Mouse (Mus musculus): Measurements from ENCODE around the gene Fgfr2. TPM values are rescaled to one million over a fixed set of nuclear protein-coding genes. Genes with fewer than 3 reads are reported as not detected.
A peak's percentile ranks its signal among the peaks of the same experiment; 100 is the strongest.

The Fgfr2 gene
- polyA plus RNA-seq, 1 experiment from 2014 or later = 106 TPM

DNA sequence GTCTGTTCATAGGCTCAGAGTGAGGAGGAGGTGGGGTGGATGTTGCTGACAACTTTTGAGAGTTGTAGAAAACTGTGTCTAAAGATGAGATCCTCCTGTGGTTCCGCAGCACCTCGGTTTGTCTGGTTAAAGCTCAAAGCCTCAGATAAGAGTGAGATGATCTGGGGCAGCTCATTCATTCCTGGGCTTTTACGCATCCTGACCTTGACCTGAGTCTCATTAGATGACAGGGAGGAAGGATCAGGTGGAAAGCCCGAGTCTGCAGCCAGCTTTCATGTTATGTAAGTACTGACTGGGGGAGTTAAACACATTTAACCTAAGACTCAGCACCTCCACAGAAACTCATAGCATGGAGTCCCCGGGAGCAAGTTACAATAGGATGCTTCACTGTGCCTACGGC is 1096.5 kb downstream of the Fgfr2 start:
- H3K9me3 ChIP-seq (ENCODE audit: control insufficient read depth, low read length) = no peaks in the 10 kb centered on the region
- no peak overlapping the region for H3K4me2 ChIP-seq (ENCODE audit: low read depth, low read length)
- no peak for DNase-seq (ENCODE audit: low spot score)
- no peaks in the 10 kb centered on the region for H3K36me3 ChIP-seq (ENCODE audit: control insufficient read depth, insufficient read depth, low read length)
- H3K27ac ChIP-seq (replicated peaks; ENCODE audit: low read depth, low read length) = no peak overlapping the region
- no peaks in the 10 kb centered on the region for H3K27me3 ChIP-seq (replicated peaks; ENCODE audit: control insufficient read depth, insufficient read depth, low read length)
- H3K4me3 ChIP-seq (ENCODE audit: low read depth, low read length) = no peak overlapping the region
- WGBS = 63% methylated on average over 6 of the region's 6 CpGs
- no peak overlapping the region for H3K9ac ChIP-seq (ENCODE audit: low read depth, low read length)
- no peaks in the 10 kb centered on the region for H3K4me1 ChIP-seq (ENCODE audit: control insufficient read depth, insufficient read depth, low read length)
- ATAC-seq (ENCODE audit: low read depth) = no peak

DNA sequence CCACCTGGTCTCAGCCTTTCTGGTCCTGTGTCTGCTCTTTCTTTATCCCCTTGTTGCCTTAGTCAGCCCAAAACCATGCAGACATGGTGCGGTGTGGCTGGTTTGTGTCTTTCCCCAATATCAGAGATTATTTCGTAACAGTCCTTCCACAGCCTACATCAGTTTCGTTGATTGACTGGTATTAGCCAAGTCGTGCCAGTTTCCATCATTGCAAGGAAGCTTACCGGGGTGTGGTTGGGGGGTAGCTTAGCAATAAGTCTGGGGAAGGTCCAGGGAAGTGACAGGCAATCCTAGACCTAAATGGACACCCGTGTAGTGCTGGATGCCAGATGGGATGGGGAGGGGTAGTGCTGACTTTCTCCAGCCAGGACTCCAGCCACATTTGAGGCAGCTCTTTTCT is 1097.6 kb downstream of the Fgfr2 start:
- DNase-seq (ENCODE audit: low spot score) = no peak
- no peaks in the 10 kb centered on the region for H3K9me3 ChIP-seq (ENCODE audit: control insufficient read depth, low read length)
- H3K36me3 ChIP-seq (ENCODE audit: control insufficient read depth, insufficient read depth, low read length) = no peaks in the 10 kb centered on the region
- WGBS = 64% methylated on average over 6 of the region's 6 CpGs
- H3K9ac ChIP-seq (ENCODE audit: low read depth, low read length) = no peak overlapping the region
- H3K4me2 ChIP-seq (ENCODE audit: low read depth, low read length) = no peak overlapping the region
- no peak overlapping the region for H3K4me3 ChIP-seq (ENCODE audit: low read depth, low read length)
- no peak for ATAC-seq (ENCODE audit: low read depth)
- no peaks in the 10 kb centered on the region for H3K4me1 ChIP-seq (ENCODE audit: control insufficient read depth, insufficient read depth, low read length)
- no peak overlapping the region for H3K27ac ChIP-seq (replicated peaks; ENCODE audit: low read depth, low read length)
- no peaks in the 10 kb centered on the region for H3K27me3 ChIP-seq (replicated peaks; ENCODE audit: control insufficient read depth, insufficient read depth, low read length)

DNA sequence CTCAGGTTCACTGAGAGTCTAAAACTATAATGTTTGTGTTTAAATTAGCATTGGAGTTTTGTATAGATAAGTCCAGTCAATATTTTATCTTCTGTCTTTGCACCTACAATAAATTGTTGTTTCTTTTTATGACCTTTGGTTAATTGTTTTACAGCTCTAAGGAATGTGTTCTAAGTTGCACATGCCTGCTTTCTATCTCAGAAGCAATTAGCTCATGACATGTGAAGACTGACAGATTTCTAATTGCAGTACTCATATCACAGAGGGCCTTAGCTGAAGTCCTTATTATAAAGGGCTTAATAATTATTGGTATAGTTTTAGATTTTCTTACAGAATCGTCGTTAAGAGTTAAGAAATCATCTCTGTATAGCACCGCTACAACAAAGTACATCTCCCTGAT is 1107.2 kb downstream of the Fgfr2 start:
- Histone ChIP-seq H3K4me3 (ENCODE audit: low read depth, low read length) (no peak overlapping the region), H3K9me3 (ENCODE audit: control insufficient read depth, low read length) (no peaks in the 10 kb centered on the region), H3K9ac (ENCODE audit: low read depth, low read length) (no peak overlapping the region), H3K4me2 (ENCODE audit: low read depth, low read length) (no peak overlapping the region), H3K4me1 (ENCODE audit: control insufficient read depth, insufficient read depth, low read length) (no peaks in the 10 kb centered on the region), H3K36me3 (ENCODE audit: control insufficient read depth, insufficient read depth, low read length) (no peaks in the 10 kb centered on the region), H3K27me3 (replicated peaks; ENCODE audit: control insufficient read depth, insufficient read depth, low read length) (no peaks in the 10 kb centered on the region), H3K27ac (replicated peaks; ENCODE audit: low read depth, low read length) (no peak overlapping the region)
- ATAC-seq (ENCODE audit: low read depth) (no peak), DNase-seq (ENCODE audit: low spot score) (no peak)
- WGBS = 63% methylated on average over 3 of the region's 3 CpGs

DNA sequence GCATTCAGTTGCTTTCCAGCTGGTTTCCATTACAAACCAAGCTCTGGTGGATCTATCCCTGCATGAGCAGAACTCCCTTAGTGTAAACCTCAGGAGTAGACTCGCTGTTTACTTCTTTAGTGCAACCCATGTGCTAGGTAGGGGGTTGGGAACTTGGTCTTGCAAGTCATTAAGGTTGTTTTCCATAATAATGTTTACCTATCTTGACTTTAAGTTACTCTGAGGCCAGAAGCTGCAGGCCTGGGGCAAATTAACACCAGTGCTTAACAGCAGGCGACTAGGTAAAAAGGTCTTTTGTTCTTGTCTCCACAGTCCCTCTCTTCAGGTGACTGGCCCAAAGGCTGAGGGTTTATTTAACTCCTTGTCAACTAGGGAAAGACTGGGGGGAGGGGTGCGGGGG is 1108.0 kb downstream of the Fgfr2 start:
- ATAC-seq (ENCODE audit: low read depth) = no peak

DNA sequence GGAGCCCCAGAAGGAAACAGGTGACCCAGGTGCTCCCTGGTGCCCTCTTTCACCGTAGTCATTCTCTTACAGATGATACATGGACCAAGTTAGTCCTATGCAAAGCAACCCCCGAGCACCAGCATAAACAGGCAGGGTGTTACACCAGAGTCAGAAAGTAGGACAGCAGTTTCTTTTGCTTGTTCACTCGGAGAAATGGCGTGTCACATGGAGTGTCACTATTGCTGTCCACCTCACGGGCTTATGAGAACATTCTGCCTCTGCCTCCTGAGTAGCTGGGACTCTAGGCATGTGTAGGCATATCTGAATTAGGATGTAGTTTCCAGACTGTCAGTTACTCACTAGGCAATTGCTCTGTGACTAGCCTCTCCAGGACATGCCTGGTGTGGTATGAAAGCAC is 1109.2 kb downstream of the Fgfr2 start:
- DNase-seq (ENCODE audit: low spot score) = no peak
- H3K4me3 ChIP-seq (ENCODE audit: low read depth, low read length) = no peak overlapping the region
- H3K36me3 ChIP-seq (ENCODE audit: control insufficient read depth, insufficient read depth, low read length) = no peaks in the 10 kb centered on the region
- H3K4me1 ChIP-seq (ENCODE audit: control insufficient read depth, insufficient read depth, low read length) = no peaks in the 10 kb centered on the region
- H3K9me3 ChIP-seq (ENCODE audit: control insufficient read depth, low read length) = no peaks in the 10 kb centered on the region
- no peak overlapping the region for H3K27ac ChIP-seq (replicated peaks; ENCODE audit: low read depth, low read length)
- 80% methylated on average over 5 of the region's 5 CpGs for WGBS
- no peak overlapping the region for H3K9ac ChIP-seq (ENCODE audit: low read depth, low read length)
- H3K4me2 ChIP-seq (ENCODE audit: low read depth, low read length) = no peak overlapping the region
- H3K27me3 ChIP-seq (replicated peaks; ENCODE audit: control insufficient read depth, insufficient read depth, low read length) = no peaks in the 10 kb centered on the region
- no peak for ATAC-seq (ENCODE audit: low read depth)

More for the DNA sequence above, 1108.0 kb downstream of the Fgfr2 start:
- no peak overlapping the region for H3K9ac ChIP-seq (ENCODE audit: low read depth, low read length)
- no peaks in the 10 kb centered on the region for H3K36me3 ChIP-seq (ENCODE audit: control insufficient read depth, insufficient read depth, low read length)
- no peaks in the 10 kb centered on the region for H3K27me3 ChIP-seq (replicated peaks; ENCODE audit: control insufficient read depth, insufficient read depth, low read length)
- DNase-seq (ENCODE audit: low spot score) = peak; percentile 27
- H3K4me3 ChIP-seq (ENCODE audit: low read depth, low read length) = no peak overlapping the region
- no peaks in the 10 kb centered on the region for H3K4me1 ChIP-seq (ENCODE audit: control insufficient read depth, insufficient read depth, low read length)
- H3K27ac ChIP-seq (replicated peaks; ENCODE audit: low read depth, low read length) = no peak overlapping the region
- WGBS = 6% methylated on average over 3 of the region's 3 CpGs
- no peak overlapping the region for H3K4me2 ChIP-seq (ENCODE audit: low read depth, low read length)
- H3K9me3 ChIP-seq (ENCODE audit: control insufficient read depth, low read length) = no peaks in the 10 kb centered on the region

DNA sequence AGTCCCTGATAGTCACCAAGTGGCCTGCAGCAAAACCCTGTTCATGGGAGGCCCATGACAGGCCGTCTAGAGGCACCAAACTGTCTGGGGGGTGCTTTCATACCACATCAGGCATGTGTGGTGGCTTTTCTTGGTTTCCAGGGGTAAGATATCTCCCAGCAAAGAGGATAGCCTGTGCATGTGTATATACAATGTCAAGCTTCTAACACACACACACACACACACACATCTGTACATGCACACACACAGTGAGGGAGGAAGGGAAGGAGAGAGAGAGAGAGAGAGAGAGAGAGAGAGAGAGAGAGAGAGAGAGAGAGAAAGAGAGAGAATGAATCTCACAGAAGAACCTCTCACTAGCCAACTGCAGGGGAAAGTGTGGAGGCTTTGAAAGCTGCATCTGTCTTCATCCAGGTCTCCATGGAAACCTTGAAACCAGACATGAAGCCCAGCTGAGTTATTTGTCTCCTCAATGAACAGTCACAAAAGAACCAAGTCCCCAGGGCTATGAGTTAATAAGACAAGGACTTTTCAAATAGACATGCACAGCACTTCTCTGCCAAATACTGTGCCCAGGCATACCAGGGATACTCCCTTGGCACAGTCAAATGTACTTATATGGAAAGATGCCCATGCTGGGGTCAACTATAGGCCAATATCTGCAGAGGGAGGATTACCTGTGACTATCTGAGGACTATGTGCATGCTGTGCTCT is 1110.0 kb downstream of the Fgfr2 start:
- peak; percentile 44 for DNase-seq (ENCODE audit: low spot score)
- Histone ChIP-seq H3K27ac (replicated peaks; ENCODE audit: low read depth, low read length) (no peak overlapping the region), H3K4me2 (ENCODE audit: low read depth, low read length) (no peak overlapping the region), H3K36me3 (ENCODE audit: control insufficient read depth, insufficient read depth, low read length) (no peaks in the 10 kb centered on the region), H3K27me3 (replicated peaks; ENCODE audit: control insufficient read depth, insufficient read depth, low read length) (no peaks in the 10 kb centered on the region), H3K9ac (ENCODE audit: low read depth, low read length) (no peak overlapping the region), H3K9me3 (ENCODE audit: control insufficient read depth, low read length) (no peaks in the 10 kb centered on the region), H3K4me1 (ENCODE audit: control insufficient read depth, insufficient read depth, low read length) (no peaks in the 10 kb centered on the region), H3K4me3 (ENCODE audit: low read depth, low read length) (no peak overlapping the region)
- 24% methylated on average over 1 of the region's 1 CpGs for WGBS
- ATAC-seq (ENCODE audit: low read depth) = no peak

DNA sequence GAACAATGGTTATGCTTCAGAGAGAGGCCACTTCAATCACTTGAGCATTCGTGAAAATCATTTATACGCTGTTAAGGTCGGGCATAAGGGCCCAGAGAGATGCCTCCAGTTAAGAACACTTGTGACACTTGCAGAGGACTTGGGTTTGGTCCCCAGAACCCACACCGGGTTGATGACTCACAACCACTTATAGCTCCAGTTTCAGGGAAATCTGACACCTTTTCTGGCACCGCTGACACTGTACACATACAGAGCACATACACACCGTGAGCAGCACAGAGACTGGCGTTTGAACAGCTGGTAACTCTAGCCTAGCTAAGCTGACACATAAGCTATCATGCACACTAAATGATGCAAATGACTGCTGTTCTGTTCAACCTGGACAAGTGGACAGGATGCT is 1114.1 kb downstream of the Fgfr2 start:
- no peaks in the 10 kb centered on the region for H3K4me1 ChIP-seq (ENCODE audit: control insufficient read depth, insufficient read depth, low read length)
- no peak for DNase-seq (ENCODE audit: low spot score)
- WGBS = 59% methylated on average over 7 of the region's 7 CpGs
- no peak overlapping the region for H3K9ac ChIP-seq (ENCODE audit: low read depth, low read length)
- H3K9me3 ChIP-seq (ENCODE audit: control insufficient read depth, low read length) = no peaks in the 10 kb centered on the region
- no peak overlapping the region for H3K4me2 ChIP-seq (ENCODE audit: low read depth, low read length)
- no peak for ATAC-seq (ENCODE audit: low read depth)
- no peaks in the 10 kb centered on the region for H3K27me3 ChIP-seq (replicated peaks; ENCODE audit: control insufficient read depth, insufficient read depth, low read length)
- H3K27ac ChIP-seq (replicated peaks; ENCODE audit: low read depth, low read length) = no peak overlapping the region
- no peak overlapping the region for H3K4me3 ChIP-seq (ENCODE audit: low read depth, low read length)
- no peaks in the 10 kb centered on the region for H3K36me3 ChIP-seq (ENCODE audit: control insufficient read depth, insufficient read depth, low read length)

DNA sequence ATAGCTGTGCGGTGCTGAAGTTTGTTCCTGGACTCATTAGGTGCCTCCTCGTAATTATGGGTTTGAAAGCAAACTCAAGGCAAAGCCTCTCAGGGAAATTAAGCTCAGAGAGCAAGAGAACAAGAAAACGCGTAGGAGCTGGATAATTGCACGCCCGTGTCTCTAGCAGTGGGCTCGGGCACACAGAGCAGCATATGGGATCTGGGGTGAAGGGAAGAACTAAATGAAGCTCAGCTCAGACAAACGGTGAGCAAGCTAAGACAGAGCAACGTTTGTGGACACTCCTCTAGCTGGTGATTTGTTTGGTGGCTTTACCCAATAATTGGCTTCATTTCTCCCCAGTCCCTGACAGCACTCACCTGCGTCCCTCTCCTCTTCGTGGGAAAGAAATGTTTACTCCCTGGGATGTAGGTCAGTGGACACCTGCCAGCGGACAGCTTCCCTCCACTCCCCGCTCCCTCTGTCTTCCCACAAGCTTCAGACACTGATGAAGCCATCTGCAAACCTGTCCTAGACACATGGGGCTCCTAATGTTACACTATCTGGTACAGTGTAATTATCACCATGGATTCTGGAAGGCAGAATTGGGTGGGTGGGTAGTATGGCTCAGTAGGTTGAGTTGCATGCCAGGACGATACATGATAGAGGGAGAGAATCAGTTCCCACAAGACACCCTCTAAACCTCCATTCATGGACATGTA is 1117.0 kb downstream of the Fgfr2 start:
- Histone ChIP-seq H3K4me2 (ENCODE audit: low read depth, low read length) (no peak overlapping the region), H3K4me3 (ENCODE audit: low read depth, low read length) (no peak overlapping the region), H3K9ac (ENCODE audit: low read depth, low read length) (no peak overlapping the region), H3K9me3 (ENCODE audit: control insufficient read depth, low read length) (no peaks in the 10 kb centered on the region), H3K36me3 (ENCODE audit: control insufficient read depth, insufficient read depth, low read length) (no peaks in the 10 kb centered on the region), H3K27me3 (replicated peaks; ENCODE audit: control insufficient read depth, insufficient read depth, low read length) (no peaks in the 10 kb centered on the region), H3K27ac (replicated peaks; ENCODE audit: low read depth, low read length) (no peak overlapping the region), H3K4me1 (ENCODE audit: control insufficient read depth, insufficient read depth, low read length) (no peaks in the 10 kb centered on the region)
- ATAC-seq (ENCODE audit: low read depth) = no peak
- 58% methylated on average over 14 of the region's 14 CpGs for whole genome bisulfite sequencing
- DNase-seq (ENCODE audit: low spot score) = no peak

DNA sequence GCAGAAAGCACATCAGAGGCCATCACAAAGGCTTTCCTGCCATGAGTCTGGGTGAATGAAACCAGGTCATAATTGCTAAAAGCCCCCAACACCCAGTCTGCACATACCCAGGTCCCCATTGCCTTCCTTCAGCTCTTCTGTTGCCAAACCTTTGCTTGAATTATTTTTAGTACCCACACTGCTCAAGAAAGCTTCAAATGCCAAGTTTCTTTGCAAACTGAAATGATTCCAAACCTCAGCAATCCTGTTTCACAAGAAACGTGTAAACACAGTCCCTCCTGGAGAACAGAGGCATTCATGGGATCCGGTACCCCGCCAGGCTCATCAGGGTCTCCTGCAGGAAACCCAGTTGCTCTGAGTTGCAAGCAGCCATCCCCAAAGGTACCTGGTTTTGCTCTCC is 1130.3 kb downstream of the Fgfr2 start:
- no peak overlapping the region for H3K4me2 ChIP-seq (ENCODE audit: low read depth, low read length)
- no peaks in the 10 kb centered on the region for H3K9me3 ChIP-seq (ENCODE audit: control insufficient read depth, low read length)
- no peak overlapping the region for H3K27ac ChIP-seq (replicated peaks; ENCODE audit: low read depth, low read length)
- H3K4me3 ChIP-seq (ENCODE audit: low read depth, low read length) = no peak overlapping the region
- no peak overlapping the region for H3K9ac ChIP-seq (ENCODE audit: low read depth, low read length)
- no peaks in the 10 kb centered on the region for H3K4me1 ChIP-seq (ENCODE audit: control insufficient read depth, insufficient read depth, low read length)
- 64% methylated on average over 3 of the region's 3 CpGs for WGBS
- no peak for ATAC-seq (ENCODE audit: low read depth)
- no peaks in the 10 kb centered on the region for H3K36me3 ChIP-seq (ENCODE audit: control insufficient read depth, insufficient read depth, low read length)
- peak; percentile 10 for DNase-seq (ENCODE audit: low spot score)
- H3K27me3 ChIP-seq (replicated peaks; ENCODE audit: control insufficient read depth, insufficient read depth, low read length) = no peaks in the 10 kb centered on the region
